Mouse (Mus musculus): Measurements from ENCODE around the gene Gfpt1.

DNA sequence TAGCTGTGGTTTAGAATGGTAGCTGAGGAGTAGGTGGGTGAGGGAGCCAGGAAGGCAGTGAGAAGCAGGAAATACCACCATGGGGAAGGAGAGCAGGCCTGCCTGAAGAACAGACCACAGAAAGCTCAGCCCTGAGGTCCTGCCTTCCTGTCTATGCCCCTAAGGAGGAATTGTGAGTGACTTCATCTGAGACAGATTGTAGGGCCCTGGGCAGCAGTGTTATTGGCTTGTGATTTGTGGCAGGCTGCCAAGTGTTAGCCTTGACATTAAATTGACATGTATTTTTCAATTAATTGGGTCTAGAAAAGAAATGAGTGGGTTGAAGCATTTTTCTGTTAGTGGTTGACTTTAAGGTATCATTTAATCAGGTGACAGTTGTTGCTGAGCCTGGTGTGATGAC lies 13.8 kb upstream of the Gfpt1 start:
- TF ChIP-seq CTCF (IDR thresholded peaks at IDR 0.05; ENCODE audit: low read depth) (no peak), EP300 (IDR thresholded peaks at IDR 0.05; ENCODE audit: low read depth) (no peak)

All from heart, postnatal 0 days (tissue).